ENCODE assay signal across 21 mouse cellular contexts in genomic region chr5:141847686-141848085, GRCm38 (mm10).
DNase-seq lines count a peak whose midpoint lies in the region; ATAC-seq and TF ChIP-seq lines count a peak whose summit lies in the region.
"Had no signal": no experiment of that assay in that cellular context is flagged by ENCODE, and none has a peak within 500 bp of the region (broad histone marks: within the 10 kb centered on the region; RNA-seq: fewer than 3 reads in every experiment).

No protein-coding gene starts in this region.

- H3K27me3 ChIP-seq in limb, embryonic 13.5 days = no peaks in the 10 kb centered on the region
- no peaks in the 10 kb centered on the region for H3K27me3 ChIP-seq in limb, embryonic 10.5 days (ENCODE audit: low read depth, poor library complexity, severe bottlenecking)
- H3K27me3 ChIP-seq in intestine, embryonic 15.5 days (replicated peaks) = no peaks in the 10 kb centered on the region
- H3K27me3 ChIP-seq: embryonic facial prominence, embryonic 13.5 days; hindbrain, embryonic 12.5 days; hindbrain, embryonic 15.5 days had no signal

- WGBS in limb, embryonic 13.5 days = 80% methylated on average over 4 of the region's 4 CpGs
- 92% methylated on average over 4 of the region's 4 CpGs for WGBS in limb, embryonic 10.5 days
- 89% methylated on average over 4 of the region's 4 CpGs for WGBS in intestine, embryonic 15.5 days

- TF ChIP-seq CTCF in gastrocnemius, adult 2 months (IDR thresholded peaks at IDR 0.05) = no peak

- intact Hi-C loops in gastrocnemius, adult 2 months (cut with DNase I) = no loop called here

- H3K9ac ChIP-seq in limb, embryonic 13.5 days = no peak overlapping the region
- H3K9ac ChIP-seq in intestine, embryonic 15.5 days = no peak overlapping the region
- H3K9ac ChIP-seq: embryonic facial prominence, embryonic 13.5 days; hindbrain, embryonic 12.5 days; hindbrain, embryonic 15.5 days had no signal

- 0 out of 2 replicates have a peak, but pooled peaks cover 3% of the 10 kb centered on the region for H3K9me3 ChIP-seq in limb, embryonic 13.5 days
- H3K9me3 ChIP-seq in limb, embryonic 10.5 days (replicated peaks) = no peaks in the 10 kb centered on the region
- H3K9me3 ChIP-seq in intestine, embryonic 15.5 days = no peaks in the 10 kb centered on the region
- H3K9me3 ChIP-seq: embryonic facial prominence, embryonic 13.5 days; hindbrain, embryonic 12.5 days; hindbrain, embryonic 15.5 days had no signal

- no peak for DNase-seq in limb, embryonic 10.5 days (ENCODE audit: low spot score)
- DNase-seq in gastrocnemius, adult 2 months = peak; percentile 61
- peak; percentile 23 for DNase-seq in gastrocnemius, postnatal 25 days
- peak; percentile 76 for DNase-seq in skeletal muscle tissue, adult 2 months (ENCODE audit: low read depth, low spot score)
- no peak for DNase-seq in kidney, adult 11 months
- DNase-seq in right cerebral cortex, postnatal 10 days (ENCODE audit: low spot score in 2 of 2) = no peak
- DNase-seq: adrenal gland, adult 8-10 months; adrenal gland, postnatal 36 days; cerebellum, adult 18-20 months; cerebellum, adult 9-10 months; cerebellum, postnatal 14 days; heart, adult 11 months; kidney, adult 18-20 months had no signal

- peak; percentile 57; the same call in 1 of the 2 replicates for ATAC-seq in limb, embryonic 13.5 days (ENCODE audit: low FRiP score, low read depth)
- no peak for ATAC-seq in intestine, embryonic 15.5 days
- ATAC-seq: activated CD4-positive, CD25-positive, alpha-beta regulatory T cell, adult 4 months; forebrain, embryonic 14.5 days had no signal

- no peak overlapping the region for H3K27ac ChIP-seq in limb, embryonic 13.5 days
- H3K27ac ChIP-seq in limb, embryonic 10.5 days = no peak overlapping the region
- H3K27ac ChIP-seq in gastrocnemius, adult 2 months = no peak overlapping the region
- no peak overlapping the region for H3K27ac ChIP-seq in intestine, embryonic 15.5 days
- H3K27ac ChIP-seq: embryonic facial prominence, embryonic 13.5 days; hindbrain, embryonic 12.5 days; hindbrain, embryonic 15.5 days had no signal

- peaks cover 7% of the 10 kb centered on the region for H3K4me1 ChIP-seq in limb, embryonic 13.5 days
- peaks cover 4% of the 10 kb centered on the region; the same call in 1 of the 2 replicates for H3K4me1 ChIP-seq in limb, embryonic 10.5 days
- H3K4me1 ChIP-seq in intestine, embryonic 15.5 days (replicated peaks) = peaks cover 16% of the 10 kb centered on the region

- H3K4me3 ChIP-seq in limb, embryonic 13.5 days = no peak overlapping the region
- no peak overlapping the region for H3K4me3 ChIP-seq in limb, embryonic 10.5 days
- no peak overlapping the region for H3K4me3 ChIP-seq in gastrocnemius, adult 2 months
- H3K4me3 ChIP-seq in intestine, embryonic 15.5 days (replicated peaks) = no peak overlapping the region
- H3K4me3 ChIP-seq: embryonic facial prominence, embryonic 13.5 days; hindbrain, embryonic 12.5 days; hindbrain, embryonic 15.5 days had no signal

- H3K4me2 ChIP-seq in limb, embryonic 13.5 days (replicated peaks) = no peak overlapping the region
- no peak overlapping the region for H3K4me2 ChIP-seq in intestine, embryonic 15.5 days (replicated peaks)
- H3K4me2 ChIP-seq: embryonic facial prominence, embryonic 13.5 days; heart, embryonic 11.5 days; hindbrain, embryonic 12.5 days; hindbrain, embryonic 15.5 days had no signal

- H3K36me3 ChIP-seq in limb, embryonic 13.5 days = no peaks in the 10 kb centered on the region
- no peaks in the 10 kb centered on the region for H3K36me3 ChIP-seq in limb, embryonic 10.5 days
- no peaks in the 10 kb centered on the region; the same call in 1 of the 2 replicates for H3K36me3 ChIP-seq in intestine, embryonic 15.5 days
- H3K36me3 ChIP-seq: embryonic facial prominence, embryonic 13.5 days; hindbrain, embryonic 12.5 days; hindbrain, embryonic 15.5 days had no signal

Comparison
In these comparisons a context has a peak if more than half of its experiments do, and no peak if none do; other contexts are left out.
1. DNase-seq: peak in gastrocnemius, adult 2 months (single experiment), gastrocnemius, postnatal 25 days (single experiment) and skeletal muscle tissue, adult 2 months (single experiment); none in limb, embryonic 10.5 days (single experiment), kidney, adult 11 months (single experiment) and right cerebral cortex, postnatal 10 days (0 of 2).